8 mouse cellular contexts compared by ENCODE assay signal in genomic region chr12:31926661-31927061, GRCm38 (mm10). TPM values are rescaled to one million over a fixed set of nuclear protein-coding genes. Genes with fewer than 3 reads are reported as not detected.
DNase-seq lines count a peak whose midpoint lies in the region; ATAC-seq and TF ChIP-seq lines count a peak whose summit lies in the region.

No protein-coding gene starts in this region.

- ATAC-seq in forebrain, embryonic 16.5 days, result peak; percentile 90
- ATAC-seq in lung, embryonic 16.5 days (ENCODE audit: low read depth), result peak; percentile 36

- H3K4me1 ChIP-seq in forebrain, embryonic 16.5 days (replicated peaks; ENCODE audit: control insufficient read depth, insufficient read depth, low read length), result peaks cover 2% of the 10 kb centered on the region; the same call in 1 of the 2 replicates
- H3K4me1 ChIP-seq in lung, embryonic 16.5 days (replicated peaks; ENCODE audit: control insufficient read depth, insufficient read depth, low read length), result no peaks in the 10 kb centered on the region

- H3K9me3 ChIP-seq in forebrain, embryonic 16.5 days (ENCODE audit: control insufficient read depth, low read length), result no peaks in the 10 kb centered on the region
- H3K9me3 ChIP-seq in lung, embryonic 16.5 days (ENCODE audit: control insufficient read depth, low read length), result no peaks in the 10 kb centered on the region

- no peak overlapping the region for H3K9ac ChIP-seq in forebrain, embryonic 16.5 days (replicated peaks; ENCODE audit: low read depth, low read length)
- H3K9ac ChIP-seq in lung, embryonic 16.5 days (ENCODE audit: low read length), result no peak overlapping the region

- no peaks in the 10 kb centered on the region for H3K27me3 ChIP-seq in forebrain, embryonic 16.5 days (replicated peaks; ENCODE audit: control insufficient read depth, insufficient read depth, low read length)
- H3K27me3 ChIP-seq in lung, embryonic 16.5 days (ENCODE audit: control insufficient read depth, insufficient read depth, low read depth, low read length), result no peaks in the 10 kb centered on the region

- H3K27ac ChIP-seq in forebrain, embryonic 16.5 days (ENCODE audit: low read length), result no peak overlapping the region
- peak overlapping the region; percentile 70 for H3K27ac ChIP-seq in layer of hippocampus, adult 2 months
- no peak overlapping the region for H3K27ac ChIP-seq in lung, embryonic 16.5 days (ENCODE audit: low read length)

- H3K4me2 ChIP-seq in forebrain, embryonic 16.5 days (ENCODE audit: low read length), result no peak overlapping the region
- no peak overlapping the region for H3K4me2 ChIP-seq in lung, embryonic 16.5 days (ENCODE audit: low read depth, low read length)

- DNase-seq in MN1 (ENCODE audit: low spot score), result peak; percentile 81
- peak; percentile 96 for DNase-seq in cerebellum, adult 18-20 months
- peak; percentile 87 for DNase-seq in heart, postnatal 4 days
- DNase-seq in layer of hippocampus, adult 2 months (ENCODE audit: low spot score in 2 of 2), result peak; percentile 79 to 87
- DNase-seq in ovary, postnatal 14 days (ENCODE audit: low spot score), result peak; percentile 39
- peak; percentile 61 for DNase-seq in urinary bladder, postnatal 14 days (ENCODE audit: low spot score)

- no peak overlapping the region for H3K4me3 ChIP-seq in forebrain, embryonic 16.5 days (replicated peaks; ENCODE audit: low read length)
- no peak overlapping the region for H3K4me3 ChIP-seq in layer of hippocampus, adult 2 months
- no peak overlapping the region for H3K4me3 ChIP-seq in lung, embryonic 16.5 days (ENCODE audit: low read length)

- 23% methylated on average over 4 of the region's 4 CpGs for WGBS in forebrain, embryonic 16.5 days
- WGBS in lung, embryonic 16.5 days, result 64% methylated on average over 4 of the region's 4 CpGs

- H3K36me3 ChIP-seq in forebrain, embryonic 16.5 days (ENCODE audit: control insufficient read depth, insufficient read depth), result peaks cover 28% of the 10 kb centered on the region
- peaks cover 47% of the 10 kb centered on the region for H3K36me3 ChIP-seq in lung, embryonic 16.5 days (ENCODE audit: control insufficient read depth, insufficient read depth, low read length)

- TF ChIP-seq CTCF in layer of hippocampus, adult 2 months (conservative IDR thresholded peaks at IDR 0.05), result peak; percentile 94

RNA-seq across cellular contexts. Expression of gene Hbp1, which starts 23.7 kb away (rescaled TPM):
- 83.3 and 96.3 TPM in 2 replicates for polyA plus RNA-seq in forebrain, embryonic 16.5 days (2015; fragmentation: Nextera tagmentation; extraction: Ambion mirVana)
- 10 to 100 TPM; 65.5 to 66.2 TPM for total RNA-seq in heart, postnatal 4 days (2021)
- total RNA-seq in layer of hippocampus, adult 2 months (2021), result 10 to 100 TPM; 26.4 to 28.8 TPM
- 146 and 157 TPM in 2 replicates for polyA plus RNA-seq in lung, embryonic 16.5 days (2015; fragmentation: Nextera tagmentation; extraction: Ambion mirVana)

Comparison
In these comparisons a context has a peak if more than half of its experiments do, and no peak if none do; other contexts are left out.
1. DNase-seq: peak in every context shown above with its lines; median percentile 96 in cerebellum, adult 18-20 months; 87 in heart, postnatal 4 days; 83 in layer of hippocampus, adult 2 months; 81 in MN1; 61 in urinary bladder, postnatal 14 days; 39 in ovary, postnatal 14 days.